Mouse (Mus musculus) CH12.LX (cell line): ENCODE results near the gene Nck2. TPM values are rescaled to one million over a fixed set of nuclear protein-coding genes. Genes with fewer than 3 reads are reported as not detected.

ENCODE experiments used
- DNase-seq: peaks from one replicate; pipeline ENCODE4 v3.0.0-alpha.2; 2013; ENCODE audit errors: extremely low read depth
- H3K27ac ChIP-seq: 2 replicates; pipeline ENCODE4 v1.5.1; 2012; ENCODE audit warnings: low read depth, mild to moderate bottlenecking, control low read depth, moderate library complexity; ENCODE audit not compliant: insufficient read depth
- H3K27me3 ChIP-seq: replicated peaks from 2 replicates; pipeline ENCODE3; 2012; ENCODE audit warnings: inconsistent platforms
- H3K36me3 ChIP-seq, 2 experiments: replicated peaks in 1 of 2; 2 replicates each; pipeline versions ENCODE3 to v1.6.1; 2012; ENCODE audit warnings: inconsistent platforms in 1 of 2, low read length in 1 of 2, mild to moderate bottlenecking in 1 of 2, mixed read lengths in 1 of 2, moderate library complexity in 1 of 2; ENCODE audit not compliant: control insufficient read depth in 1 of 2, insufficient read depth in 1 of 2
- H3K4me1 ChIP-seq, 2 experiments: 2 replicates each; pipeline ENCODE4 v1.6.1; 2012; ENCODE audit warnings: inconsistent platforms in 1 of 2, moderate library complexity in 1 of 2; ENCODE audit not compliant: insufficient read depth in 2 of 2, control insufficient read depth in 1 of 2
- H3K4me2 ChIP-seq: 2 replicates; pipeline ENCODE4 v1.6.1; 2012; ENCODE audit warnings: low read depth, mild to moderate bottlenecking, control low read depth; ENCODE audit not compliant: poor library complexity, insufficient read depth, severe bottlenecking
- H3K4me3 ChIP-seq, 3 experiments: fragments of 150-350 bp in 1 of 3; sonication (generic) in 1 of 3; replicated peaks in 1 of 3; 2 replicates each; pipeline versions ENCODE3 to v1.5.1; 2011 to 2012; ENCODE audit warnings: low read depth in 2 of 3, low read length in 2 of 3, mild to moderate bottlenecking in 2 of 3, moderate library complexity in 2 of 3, control low read depth in 1 of 3, improper control_type of control experiment in 1 of 3, inconsistent platforms in 1 of 3, mixed read lengths in 1 of 3; ENCODE audit not compliant: poor library complexity in 1 of 3
- H3K79me2 ChIP-seq: replicated peaks from 2 replicates; pipeline ENCODE4 v1.6.1; 2012; ENCODE audit warnings: mild to moderate bottlenecking, moderate library complexity; ENCODE audit not compliant: control insufficient read depth, poor library complexity, insufficient read depth, severe bottlenecking; ENCODE audit errors: extremely low read depth
- H3K9ac ChIP-seq: 2 replicates; pipeline ENCODE4 v1.6.1; 2012; ENCODE audit warnings: low read depth, mild to moderate bottlenecking, control low read depth, moderate library complexity; ENCODE audit not compliant: insufficient read depth
- H3K9me3 ChIP-seq: replicated peaks from 2 replicates; pipeline ENCODE3; 2012; ENCODE audit warnings: low read length, inconsistent platforms, mixed read lengths
- CHD2 ChIP-seq: IDR thresholded peaks from 2 replicates; pipeline ENCODE4 v1.6.1; 2011; ENCODE audit warnings: low read length, improper control_type of control experiment
- E2F4 ChIP-seq: IDR thresholded peaks from 2 replicates; pipeline ENCODE4 v1.6.1; 2011; ENCODE audit warnings: low read depth, low read length, improper control_type of control experiment; ENCODE audit not compliant: insufficient replicate concordance
- EP300 ChIP-seq: IDR thresholded peaks from 2 replicates; pipeline ENCODE4 v1.6.1; 2011; ENCODE audit warnings: low read length, improper control_type of control experiment
- JUN ChIP-seq: IDR thresholded peaks from 2 replicates; pipeline ENCODE4 v1.6.1; 2011; ENCODE audit warnings: low read depth, mild to moderate bottlenecking, low read length, improper control_type of control experiment, moderate library complexity; ENCODE audit not compliant: insufficient read depth
- MAFK ChIP-seq: IDR thresholded peaks from 2 replicates; pipeline ENCODE4 v1.6.1; 2011; ENCODE audit warnings: low read length, improper control_type of control experiment; ENCODE audit not compliant: insufficient replicate concordance
- MAX ChIP-seq: IDR thresholded peaks from 2 replicates; pipeline ENCODE4 v1.6.1; 2011; ENCODE audit warnings: low read length, improper control_type of control experiment
- MAZ ChIP-seq: IDR thresholded peaks from 2 replicates; pipeline ENCODE4 v1.6.1; 2012; ENCODE audit warnings: low read depth, mild to moderate bottlenecking, inconsistent platforms, low read length, improper control_type of control experiment, moderate library complexity
- MEF2A ChIP-seq: IDR thresholded peaks from 2 replicates; pipeline ENCODE4 v1.6.1; 2014; ENCODE audit warnings: low read depth, mild to moderate bottlenecking, inconsistent platforms, low read length, improper control_type of control experiment, borderline replicate concordance
- NRF1 ChIP-seq: IDR thresholded peaks from 2 replicates; pipeline ENCODE4 v1.6.1; 2014; ENCODE audit warnings: low read depth, mild to moderate bottlenecking, inconsistent platforms, low read length, improper control_type of control experiment, moderate library complexity
- PAX5 ChIP-seq: IDR thresholded peaks from 2 replicates; pipeline ENCODE4 v1.6.1; 2012; ENCODE audit warnings: low read length, inconsistent platforms, mixed read lengths
- RAD21 ChIP-seq: IDR thresholded peaks from 2 replicates; pipeline ENCODE4 v1.6.1; 2011; ENCODE audit warnings: low read depth, mild to moderate bottlenecking, low read length, improper control_type of control experiment, moderate library complexity
- RCOR1 ChIP-seq: conservative IDR thresholded peaks from 2 replicates; pipeline ENCODE4 v1.6.1; 2012; ENCODE audit warnings: low read depth, mild to moderate bottlenecking, inconsistent platforms, low read length, improper control_type of control experiment
- TBP ChIP-seq: conservative IDR thresholded peaks from 2 replicates; pipeline ENCODE4 v1.6.1; 2011; ENCODE audit warnings: low read depth, low read length, improper control_type of control experiment
- TCF12 ChIP-seq: IDR thresholded peaks from 2 replicates; pipeline ENCODE4 v1.6.1; 2014; ENCODE audit warnings: low read depth, mild to moderate bottlenecking, inconsistent platforms, low read length, improper control_type of control experiment
- USF2 ChIP-seq: conservative IDR thresholded peaks from 2 replicates; pipeline ENCODE4 v1.6.1; 2011; ENCODE audit warnings: low read depth, low read length, improper control_type of control experiment
- ZKSCAN1 ChIP-seq: IDR thresholded peaks from 2 replicates; pipeline ENCODE4 v1.6.1; 2012; ENCODE audit warnings: low read depth, inconsistent platforms, low read length, improper control_type of control experiment, borderline replicate concordance
- ZMIZ1 ChIP-seq: IDR thresholded peaks from 2 replicates; pipeline ENCODE4 v1.6.1; 2012; ENCODE audit warnings: low read depth, mild to moderate bottlenecking, inconsistent platforms, low read length, improper control_type of control experiment
- ZNF384 ChIP-seq: IDR thresholded peaks from 2 replicates; pipeline ENCODE4 v1.6.1; 2012; ENCODE audit warnings: low read depth, low read length, improper control_type of control experiment, inconsistent platforms
- dilution Hi-C: fragments of 300-500 bp; cut with MboI; formaldehyde crosslinking; loops from 2 replicates; pipeline ENCODE4 v1.14.3; 2020; ENCODE audit warnings: low sequenced_read_pairs; ENCODE audit not compliant: extremely low pct_unique_long_range_greater_than_20kb, extremely low pct_ligation_motif_present
- in situ Hi-C: fragments of 300-500 bp; cut with MboI; formaldehyde crosslinking; loops from 3 replicates; pipeline ENCODE4 v1.14.3; 2019; ENCODE audit warnings: low sequenced_read_pairs, low pct_ligation_motif_present, low pct_unique_long_range_greater_than_20kb, mixed read lengths
- polyA plus RNA-seq: library from polyadenylated mRNA; unstranded; fragments of >175 nt; gene quantifications from 2 replicates; pipeline ENCODE4 v1.2.1, GENCODE M21; 2012; ENCODE audit warnings: low read depth; ENCODE audit not compliant: insufficient read length
- total RNA-seq, 2 experiments: library from RNA; depleted of rRNA; stranded (reverse); fragments of 300-350 nt in 1 of 2; fragments of >200 nt in 1 of 2; gene quantifications; 2 replicates each; pipeline ENCODE4 v1.2.3; 2012 to 2014

Nck2 gene
- total and polyA plus RNA-seq, 3 experiments = 4.4 to 7.6 (median 4.6) TPM

DNA sequence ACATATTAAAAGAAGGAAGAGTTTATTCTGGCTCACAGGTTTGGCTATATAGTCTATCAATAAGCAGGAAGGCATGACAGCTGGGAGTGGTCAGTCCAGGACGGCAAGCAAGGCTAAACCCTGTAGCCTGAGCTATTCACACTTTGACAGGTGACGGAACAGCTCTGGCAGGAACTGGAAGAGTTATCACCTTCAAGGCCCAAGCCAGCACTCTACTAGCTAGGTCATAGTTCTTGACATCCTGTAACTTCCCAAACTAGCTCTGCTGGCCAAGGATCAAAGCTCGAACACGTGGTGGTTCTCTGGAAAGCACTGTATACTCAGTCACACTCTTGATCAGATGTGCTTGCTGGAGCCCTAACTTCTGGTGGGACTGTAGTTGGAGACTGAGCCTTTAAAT is 10.5 kb upstream of the Nck2 start:
- no peak for TF ChIP-seq MAX
- no peak for TF ChIP-seq PAX5
- TF ChIP-seq USF2 = no peak
- TF ChIP-seq MAFK = no peak
- TF ChIP-seq ZKSCAN1 = no peak
- TF ChIP-seq TBP = no peak
- TF ChIP-seq MEF2A = no peak
- TF ChIP-seq ZMIZ1 = no peak
- no peak for TF ChIP-seq JUN
- TF ChIP-seq NRF1 = no peak
- no peak for TF ChIP-seq RCOR1
- no peak for TF ChIP-seq ZNF384
- no peak for TF ChIP-seq EP300
- DNase-seq = no peak
- Histone ChIP-seq H3K79me2 (no peaks in the 10 kb centered on the region), H3K4me2 (no peak overlapping the region), H3K9ac (no peak overlapping the region), H3K4me3 (no peak overlapping the region), H3K9me3 (no peaks in the 10 kb centered on the region), H3K4me1 (peaks cover 3 to 4% of the 10 kb centered on the region in 2 experiments; a peak in 1 of 4 replicates), H3K36me3 (no peaks in the 10 kb centered on the region), H3K27ac (no peak overlapping the region), H3K27me3 (no peaks in the 10 kb centered on the region)
- in situ Hi-C loops = no loop called here
- dilution Hi-C loops = no loop called here

DNA sequence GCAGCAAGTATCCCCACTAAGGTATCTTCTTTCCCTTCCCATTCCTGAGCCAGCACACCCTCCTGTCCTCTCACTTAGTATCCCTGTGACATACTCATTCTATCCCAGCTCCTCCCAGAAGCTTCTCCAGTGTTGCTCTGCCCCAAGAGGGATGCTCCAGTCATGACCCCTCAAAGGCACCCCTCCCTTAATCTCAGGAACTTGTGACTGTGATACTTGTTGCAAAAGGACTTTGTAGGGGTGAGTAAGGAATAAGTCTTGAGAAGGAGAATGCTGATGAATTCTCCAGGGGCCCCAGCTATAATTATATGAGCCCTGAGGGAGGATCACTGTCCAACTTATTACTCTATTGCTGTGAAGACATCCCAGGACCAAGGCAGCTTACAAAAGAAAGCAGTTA is 7.8 kb upstream of the Nck2 start:
- H3K27me3 ChIP-seq = peaks cover 3% of the 10 kb centered on the region
- dilution Hi-C loops = no loop called here
- H3K36me3 ChIP-seq = no peaks in the 10 kb centered on the region
- in situ Hi-C loops = no loop called here
- TF ChIP-seq MAZ (no peak), CHD2 (no peak), NRF1 (no peak), TCF12 (no peak), RCOR1 (no peak), E2F4 (no peak), RAD21 (no peak)
- no peaks in the 10 kb centered on the region for H3K9me3 ChIP-seq
- no peak overlapping the region for H3K27ac ChIP-seq
- no peak for DNase-seq
- no peak overlapping the region for H3K4me2 ChIP-seq
- H3K4me1 ChIP-seq = no peaks in the 10 kb centered on the region
- no peaks in the 10 kb centered on the region for H3K79me2 ChIP-seq
- no peak overlapping the region for H3K4me3 ChIP-seq
- H3K9ac ChIP-seq = no peak overlapping the region
